Mouse (Mus musculus): ENCODE results near the gene Samd3.

DNA sequence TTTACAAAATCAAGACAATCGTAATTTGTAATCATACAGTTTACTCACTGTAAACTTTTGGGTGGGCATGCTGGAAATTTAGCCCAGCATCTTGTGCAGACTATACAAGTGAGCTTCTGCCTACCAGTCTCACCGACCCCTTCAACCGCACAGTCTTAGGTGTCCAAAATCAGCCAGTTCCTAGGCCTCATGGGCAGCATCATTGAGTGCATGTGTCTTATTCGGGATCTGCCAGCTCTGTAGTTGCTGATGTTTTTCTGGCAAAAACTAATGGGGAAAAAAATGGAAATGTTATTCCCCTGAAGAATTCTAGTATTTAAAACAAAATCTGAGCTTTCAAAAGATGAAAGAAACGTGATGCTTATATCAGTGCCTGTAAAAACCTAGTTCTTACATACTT is 3.3 kb upstream of the Samd3 start:
- TF ChIP-seq CTCF (IDR thresholded peaks at IDR 0.05; ENCODE audit: extremely low read depth, insufficient read length, insufficient replicate concordance, low read depth, low read length) = no peak
- TF ChIP-seq POLR2A (IDR thresholded peaks at IDR 0.05; ENCODE audit: low read depth, low read length) = no peak

All from small intestine, adult 2 months (tissue).